Mouse (Mus musculus) heart, embryonic 14.5 days (tissue): Measurements from ENCODE around the gene Mpzl1. TPM values are rescaled to one million over a fixed set of nuclear protein-coding genes. Genes with fewer than 3 reads are reported as not detected.

Source experiments
- ATAC-seq: fragments of 200-750 bp; cut with Nextera tagmentation; 2 replicates; pipeline ENCODE4 v1.8.0; 2017; ENCODE audit warnings: low read depth, moderate TSS enrichment; ENCODE audit not compliant: insufficient number of reproducible peaks, insufficient read depth, low FRiP score
- H3K27ac ChIP-seq, 2 experiments: fragments of 200-500 bp in 1 of 2; fragments of 300-500 bp in 1 of 2; sonication (generic) in 1 of 2; replicated peaks in 1 of 2; 2 replicates each; pipeline ENCODE4 v1.5.1; 2012 to 2014; ENCODE audit warnings: low read depth in 2 of 2, low read length in 2 of 2, control low read depth in 1 of 2, mild to moderate bottlenecking in 1 of 2, mixed read lengths in 1 of 2; ENCODE audit not compliant: control insufficient read depth in 1 of 2, insufficient read depth in 1 of 2
- H3K27me3 ChIP-seq: fragments of 300-500 bp; sonication (generic); 2 replicates; pipeline ENCODE4 v1.6.1; 2014; ENCODE audit warnings: mild to moderate bottlenecking, low read length, control low read depth; ENCODE audit not compliant: control insufficient read depth, insufficient read depth
- H3K36me3 ChIP-seq: fragments of 300-500 bp; sonication (generic); 2 replicates; pipeline ENCODE4 v1.6.1; 2014; ENCODE audit warnings: mild to moderate bottlenecking, control low read depth, low read length, mixed read lengths; ENCODE audit not compliant: control insufficient read depth, insufficient read depth
- H3K4me1 ChIP-seq, 2 experiments: fragments of 200-500 bp in 1 of 2; fragments of 300-500 bp in 1 of 2; sonication (generic) in 1 of 2; 2 replicates each; pipeline ENCODE4 v1.6.1; 2012 to 2014; ENCODE audit warnings: low read length in 2 of 2, control low read depth in 1 of 2, mixed read lengths in 1 of 2; ENCODE audit not compliant: control insufficient read depth in 2 of 2, insufficient read depth in 2 of 2
- H3K4me2 ChIP-seq: fragments of 300-500 bp; sonication (generic); 2 replicates; pipeline ENCODE4 v1.6.1; 2014; ENCODE audit warnings: mild to moderate bottlenecking, low read length
- H3K4me3 ChIP-seq, 2 experiments: fragments of 200-500 bp in 1 of 2; fragments of 300-500 bp in 1 of 2; sonication (generic) in 1 of 2; 2 replicates each; pipeline ENCODE4 v1.5.1; 2012 to 2014; ENCODE audit warnings: low read length in 2 of 2, mild to moderate bottlenecking in 2 of 2, control low read depth in 1 of 2, low read depth in 1 of 2, moderate library complexity in 1 of 2; ENCODE audit not compliant: control insufficient read depth in 1 of 2, insufficient read depth in 1 of 2
- H3K9ac ChIP-seq: fragments of 300-500 bp; sonication (generic); 2 replicates; pipeline ENCODE4 v1.6.1; 2014; ENCODE audit warnings: mild to moderate bottlenecking, low read length
- H3K9me3 ChIP-seq: fragments of 300-500 bp; sonication (generic); 2 replicates; pipeline ENCODE4 v1.6.1; 2016; ENCODE audit warnings: low read length, control low read depth; ENCODE audit not compliant: control insufficient read depth
- WGBS: fragments of 180-500 bp; shearing (Covaris S2); extraction: QIAGEN DNeasy Blood & Tissue Kit; methylation state at CpG from one replicate; pipeline ENCODE4 v1.1.7; 2014; 5-methylcytosine and 5-hydroxymethylcytosine counted together
- polyA plus RNA-seq: library from polyadenylated mRNA; unstranded; fragments of >200 nt; fragmentation: Nextera tagmentation; extraction: Ambion mirVana; gene quantifications from 2 replicates; pipeline ENCODE4 v1.2.1, GENCODE M21; 2014

Gene Mpzl1
- polyA plus RNA-seq, 1 experiment from 2014 or later = 121 TPM

DNA sequence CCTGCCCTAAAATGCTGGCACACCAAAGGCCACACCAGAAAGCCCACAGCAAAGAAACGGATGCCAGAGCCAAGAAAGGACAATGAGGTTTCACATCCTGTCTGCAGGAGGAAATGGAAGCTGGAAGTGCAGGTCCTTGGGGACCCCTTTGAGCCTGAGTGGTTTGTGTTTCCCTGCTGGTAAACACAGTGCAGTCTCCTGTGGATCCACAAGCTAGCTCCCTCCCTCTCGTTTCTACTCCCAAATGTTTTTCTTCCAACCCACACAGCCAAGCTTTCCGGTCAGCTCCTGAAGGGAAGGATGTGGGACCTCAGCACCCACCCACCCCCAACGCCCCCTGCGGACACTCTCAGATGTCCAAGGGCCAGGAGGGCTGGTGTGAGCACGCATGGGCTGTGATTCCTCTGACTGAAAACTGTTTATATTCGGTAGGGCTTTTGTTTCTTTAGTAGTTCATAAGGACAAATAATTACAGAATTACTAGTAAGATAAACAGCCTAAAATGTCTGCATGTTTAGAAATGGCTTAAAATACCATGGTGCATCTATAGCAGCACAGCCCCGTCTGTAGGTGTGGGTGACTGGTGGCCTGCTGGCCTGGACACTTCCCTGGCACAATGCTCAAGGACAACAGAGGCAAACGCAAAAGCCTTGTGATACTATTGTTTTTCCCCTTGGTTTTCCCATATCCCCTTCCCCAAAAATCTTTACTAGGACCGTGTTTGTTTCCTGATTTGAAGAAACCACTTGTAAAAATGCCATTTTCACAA, 44.9 kb downstream of the Mpzl1 start:
- peaks cover 34 to 56% of the 10 kb centered on the region in 2 experiments for H3K4me1 ChIP-seq
- peak overlapping the region; percentile 26 for H3K4me2 ChIP-seq
- peak overlapping the region; percentile 48 for H3K9ac ChIP-seq
- peak; percentile 60 for ATAC-seq
- H3K9me3 ChIP-seq = no peaks in the 10 kb centered on the region
- 29% methylated on average over 10 of the region's 10 CpGs for WGBS
- no peaks in the 10 kb centered on the region for H3K27me3 ChIP-seq
- H3K36me3 ChIP-seq = peaks cover 33% of the 10 kb centered on the region
- H3K27ac ChIP-seq = peak overlapping the region; percentile 69 to 74
- no peak overlapping the region for H3K4me3 ChIP-seq

DNA sequence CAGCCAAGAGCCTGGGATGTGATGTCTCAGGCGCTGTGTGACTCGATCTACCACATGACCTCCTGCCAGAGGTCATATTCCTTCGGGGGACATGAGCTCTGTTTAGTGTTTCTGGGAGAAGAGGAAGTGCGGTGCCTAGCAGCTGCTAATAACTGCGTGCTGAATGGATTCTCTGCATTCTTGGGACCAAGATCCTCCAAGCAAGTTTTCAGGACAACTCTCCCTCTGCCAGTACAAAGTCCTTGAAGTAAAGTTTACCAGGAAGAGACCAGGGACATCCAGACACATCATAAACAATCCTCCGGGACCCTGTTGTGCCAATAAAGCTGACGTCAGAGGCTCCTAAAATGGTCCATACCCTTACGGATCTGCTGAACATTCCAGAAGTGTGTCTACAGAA, 46.5 kb downstream of the Mpzl1 start:
- ATAC-seq = no peak
- Histone ChIP-seq H3K4me2 (no peak overlapping the region), H3K9me3 (no peaks in the 10 kb centered on the region), H3K4me1 (peaks cover 34 to 54% of the 10 kb centered on the region in 2 experiments), H3K36me3 (peaks cover 17% of the 10 kb centered on the region), H3K27me3 (no peaks in the 10 kb centered on the region), H3K4me3 (no peak overlapping the region), H3K27ac (peak overlapping the region; percentile 27 to 74), H3K9ac (no peak overlapping the region)
- 20% methylated on average over 8 of the region's 8 CpGs for WGBS

GRCm38 (mm10) chr1:165586366-165586765, 48.0 kb downstream of the Mpzl1 start:
- 51% methylated on average over 1 of the region's 1 CpGs for WGBS
- Histone ChIP-seq H3K36me3 (peaks cover 2% of the 10 kb centered on the region; the same call in 1 of the 2 replicates), H3K9ac (no peak overlapping the region), H3K4me1 (peaks cover 31 to 47% of the 10 kb centered on the region in 2 experiments), H3K4me3 (no peak overlapping the region), H3K27ac (no peak overlapping the region), H3K27me3 (no peaks in the 10 kb centered on the region), H3K4me2 (no peak overlapping the region), H3K9me3 (no peaks in the 10 kb centered on the region)
- no peak for ATAC-seq

DNA sequence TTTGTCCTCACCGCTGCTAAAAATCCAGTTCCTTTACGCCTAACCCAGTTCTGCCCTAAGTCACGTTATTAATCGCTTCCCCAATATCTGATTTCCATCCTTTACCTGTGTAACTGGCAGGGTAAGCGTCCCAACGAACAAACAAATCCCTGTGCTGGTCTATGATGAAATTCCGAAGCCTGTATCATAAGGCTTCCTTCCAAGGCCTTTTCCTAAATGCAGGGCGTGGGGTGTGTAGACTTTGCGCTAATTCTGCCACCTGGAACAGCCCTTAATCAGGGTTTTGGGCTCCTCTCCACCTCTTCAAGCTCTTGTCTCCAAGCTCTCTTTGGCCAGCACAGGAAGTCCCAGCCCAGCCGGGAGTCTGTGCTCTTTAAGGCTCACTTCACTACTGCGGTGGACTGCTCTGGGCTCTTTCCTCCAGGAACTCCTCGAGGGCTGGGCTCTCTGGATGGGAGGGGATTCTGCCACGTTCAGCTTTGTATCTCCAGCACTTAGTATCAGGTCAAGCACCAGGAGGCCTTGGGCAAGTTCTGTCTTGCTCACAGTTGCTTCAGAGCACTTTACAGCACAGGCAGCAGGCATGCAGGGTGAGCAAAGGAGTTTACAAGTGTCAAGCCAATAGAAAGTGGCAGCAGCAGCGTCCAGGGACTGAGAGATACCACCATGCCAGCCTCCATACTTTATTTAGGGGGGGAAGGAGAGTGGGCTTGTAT, 48.8 kb downstream of the Mpzl1 start:
- Histone ChIP-seq H3K36me3 (no peaks in the 10 kb centered on the region), H3K27me3 (no peaks in the 10 kb centered on the region), H3K9me3 (no peaks in the 10 kb centered on the region), H3K4me2 (no peak overlapping the region), H3K4me1 (peaks cover 29 to 42% of the 10 kb centered on the region in 2 experiments), H3K9ac (peak overlapping the region; percentile 23; the same call in 1 of the 2 replicates), H3K4me3 (no peak overlapping the region), H3K27ac (peak overlapping the region; percentile 43 to 46; a peak in 2 of 4 replicates)
- no peak for ATAC-seq
- WGBS = 52% methylated on average over 14 of the region's 14 CpGs

- peak; percentile 64; the same call in 1 of the 2 replicates for ATAC-seq
- Histone ChIP-seq H3K9ac (no peak overlapping the region), H3K27me3 (no peaks in the 10 kb centered on the region), H3K9me3 (0 out of 2 replicates have a peak, but pooled peaks cover 5% of the 10 kb centered on the region), H3K27ac (no peak overlapping the region), H3K4me1 (peaks cover 22 to 24% of the 10 kb centered on the region in 2 experiments), H3K4me2 (no peak overlapping the region), H3K36me3 (no peaks in the 10 kb centered on the region), H3K4me3 (no peak overlapping the region)
- WGBS = 22% methylated on average over 12 of the region's 12 CpGs
Measured at GRCm38 (mm10) chr1:165583529-165584184, 50.7 kb downstream of the Mpzl1 start.

DNA sequence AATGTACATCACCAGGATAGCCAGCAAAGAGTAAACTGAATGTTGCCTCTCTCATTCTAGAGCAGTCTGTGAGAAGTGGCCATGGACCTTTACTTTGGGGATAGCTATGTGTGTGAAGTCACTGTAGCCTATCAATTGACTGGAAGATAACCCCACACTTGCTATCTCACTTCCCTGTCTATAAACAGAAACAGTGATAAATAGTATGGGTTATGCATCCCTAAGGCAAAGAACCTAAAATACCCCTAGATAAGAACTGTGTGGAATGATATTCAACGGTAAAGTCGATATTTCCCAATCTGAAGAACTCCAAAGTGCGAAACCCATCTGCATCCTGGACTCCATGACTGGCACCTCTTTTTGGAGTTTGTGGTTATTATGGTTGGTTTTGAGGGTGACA, 53.1 kb downstream of the Mpzl1 start:
- no peak for ATAC-seq
- Histone ChIP-seq H3K9ac (no peak overlapping the region), H3K9me3 (0 out of 2 replicates have a peak, but pooled peaks cover 5% of the 10 kb centered on the region), H3K4me2 (no peak overlapping the region), H3K27ac (no peak overlapping the region), H3K4me3 (no peak overlapping the region), H3K4me1 (peaks cover 8% of the 10 kb centered on the region in 2 experiments), H3K36me3 (no peaks in the 10 kb centered on the region), H3K27me3 (no peaks in the 10 kb centered on the region)
- WGBS = 40% methylated on average over 3 of the region's 3 CpGs

- ATAC-seq = no peak
- Histone ChIP-seq H3K36me3 (no peaks in the 10 kb centered on the region), H3K9ac (no peak overlapping the region), H3K4me1 (no peaks in the 10 kb centered on the region; a peak in 1 of 4 replicates), H3K4me2 (no peak overlapping the region), H3K4me3 (no peak overlapping the region), H3K27me3 (no peaks in the 10 kb centered on the region), H3K9me3 (0 out of 2 replicates have a peak, but pooled peaks cover 5% of the 10 kb centered on the region), H3K27ac (no peak overlapping the region)
- WGBS = 58% methylated on average over 5 of the region's 5 CpGs
Measured at GRCm38 (mm10) chr1:165579332-165579731, 55.0 kb downstream of the Mpzl1 start.
